Mouse (Mus musculus) kidney, adult 2 months (tissue): ENCODE measurements around the gene Gm11559. TPM values are rescaled to one million over a fixed set of nuclear protein-coding genes. Genes with fewer than 3 reads are reported as not detected.
A peak's percentile ranks its signal among the peaks of the same experiment; 100 is the strongest.
"Not testable (repeated sequence)": the region's sequence is repeated elsewhere in the genome, so short reads cannot be mapped to it uniquely, and the experiment has no call there.

Experiments
- DNase-seq: peaks from one replicate; pipeline ENCODE4 v3.0.0; 2021
- H3K27ac ChIP-seq: fragments of 200-500 bp; 2 replicates; pipeline ENCODE4 v1.5.1; 2012; ENCODE audit warnings: low read depth, low read length, control low read depth, inconsistent platforms; ENCODE audit not compliant: insufficient read depth
- H3K27me3 ChIP-seq: fragments of 200-500 bp; replicated peaks from 2 replicates; pipeline ENCODE4 v1.6.1; 2012; ENCODE audit warnings: mild to moderate bottlenecking, moderate library complexity, low read length, inconsistent platforms; ENCODE audit not compliant: control insufficient read depth, insufficient read depth
- H3K36me3 ChIP-seq: fragments of 200-500 bp; 2 replicates; pipeline ENCODE4 v1.6.1; 2012; ENCODE audit warnings: mild to moderate bottlenecking, moderate library complexity, low read length, inconsistent platforms; ENCODE audit not compliant: control insufficient read depth, insufficient read depth
- H3K4me1 ChIP-seq: fragments of 200-500 bp; 2 replicates; pipeline ENCODE4 v1.6.1; 2011; ENCODE audit warnings: low read length; ENCODE audit not compliant: control insufficient read depth, insufficient read depth
- H3K4me3 ChIP-seq: fragments of 200-500 bp; 2 replicates; pipeline ENCODE4 v1.5.1; 2011; ENCODE audit warnings: mild to moderate bottlenecking, low read depth, low read length, control low read depth; ENCODE audit not compliant: insufficient read depth
- CTCF ChIP-seq: fragments of 200-500 bp; conservative IDR thresholded peaks from 2 replicates; pipeline ENCODE4 v1.5.1; 2011; ENCODE audit warnings: low read depth, mild to moderate bottlenecking, control low read depth, low read length, moderate library complexity, mixed read lengths; ENCODE audit not compliant: insufficient read depth, insufficient read length
- POLR2A ChIP-seq: fragments of 200-500 bp; IDR thresholded peaks from one replicate; pipeline ENCODE4 v1.6.1; 2011; ENCODE audit warnings: low read depth, low read length, control low read depth
- WGBS: fragments of 180-500 bp; shearing (Covaris S2); methylation state at CpG from one replicate; pipeline ENCODE4 v1.1.7; 2018; 5-methylcytosine and 5-hydroxymethylcytosine counted together
- polyA plus RNA-seq: library from polyadenylated mRNA; depleted of rRNA; stranded (reverse); fragments of >200 nt; gene quantifications from 2 replicates; pipeline ENCODE4 v1.2.3, GENCODE M21; 2012; rRNA removed

The Gm11559 gene
- not detected in 2 replicates for polyA plus RNA-seq

DNA sequence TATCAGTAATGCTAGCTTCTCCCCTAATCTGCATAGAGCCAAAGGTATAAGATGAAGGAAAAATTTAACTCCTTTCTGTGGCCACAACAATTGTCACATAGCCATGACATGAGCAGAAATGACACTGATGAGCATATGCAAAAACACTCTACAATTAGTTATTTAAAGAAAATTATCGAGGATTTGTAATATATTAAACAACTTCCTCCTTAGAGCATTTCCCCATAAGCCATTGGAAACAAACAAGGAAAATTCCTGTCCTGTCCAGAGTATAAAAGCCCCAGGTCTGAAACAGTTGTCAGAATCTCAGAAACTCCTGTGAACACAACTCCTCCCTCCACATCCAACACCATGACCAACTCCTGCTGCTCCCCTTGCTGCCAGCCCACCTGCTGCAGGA, at the start of gene Gm11559:
TSS of gene Gm11559 (plus strand) at position 301 of the 400 bp plus-strand sequence.
- not testable (repeated sequence) for H3K27ac ChIP-seq, H3K27me3 ChIP-seq, DNase-seq, H3K4me3 ChIP-seq, H3K36me3 ChIP-seq, H3K4me1 ChIP-seq
- 59% methylated on average over 1 of the region's 1 CpGs for WGBS

DNA sequence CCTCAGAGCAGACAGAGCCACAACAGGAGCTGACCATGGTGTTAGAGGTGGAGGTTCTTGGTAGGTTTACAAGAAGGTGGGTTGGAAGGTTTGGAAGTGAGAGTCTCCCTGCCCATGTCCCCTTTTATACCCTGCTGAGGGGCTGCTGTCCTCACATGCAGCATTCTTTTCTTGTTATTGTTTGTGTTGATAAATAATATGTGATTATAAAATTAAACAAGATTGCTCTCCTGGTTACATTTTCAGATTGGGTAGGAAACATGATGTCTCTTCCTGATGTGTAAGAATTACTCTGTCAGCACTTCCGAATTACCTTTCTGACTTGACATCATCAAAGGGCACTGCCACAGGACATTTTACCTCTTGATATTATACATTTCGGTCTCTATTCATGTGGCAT, 48.7 kb upstream of the Gm11559 start, which contains the start of gene Gm11564:
TSS of gene Gm11564 (minus strand) at position 101 of the 400 bp plus-strand sequence.
- not testable (repeated sequence) for H3K4me1 ChIP-seq

DNA sequence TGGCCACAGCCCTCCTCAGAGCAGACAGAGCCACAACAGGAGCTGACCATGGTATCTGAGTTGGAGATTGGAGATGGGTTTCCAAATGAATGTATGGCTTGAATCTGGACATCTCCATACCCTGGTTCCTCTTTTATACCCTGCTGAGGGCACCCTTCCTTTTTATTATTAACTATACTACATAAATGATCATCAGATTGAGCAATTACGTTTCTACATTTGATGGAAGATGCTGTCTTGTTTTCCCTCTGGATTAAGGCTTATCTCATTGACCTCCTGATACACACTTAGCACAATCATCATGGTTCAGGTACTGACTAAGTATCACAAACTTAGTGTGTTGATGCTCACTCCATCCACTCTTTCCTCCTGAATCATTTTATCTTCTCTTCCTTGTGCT, 26.3 kb upstream of the Gm11559 start, which contains the start of gene 2300003K06Rik:
TSS of gene 2300003K06Rik (minus strand) at position 101 of the 400 bp plus-strand sequence.
- Histone ChIP-seq H3K4me1 (no peaks in the 10 kb centered on the region), H3K27me3 (no peaks in the 10 kb centered on the region), H3K27ac (no peak within 1 kb of the TSS), H3K4me3 (no peak within 1 kb of the TSS), H3K36me3 (no peaks in the 10 kb centered on the region)
- no peak for TF ChIP-seq CTCF
- no peak for TF ChIP-seq POLR2A
- 73% methylated on average over 1 of the region's 1 CpGs for WGBS
- no peak for DNase-seq

More for the DNA sequence above, 48.7 kb upstream of the Gm11559 start, which contains the start of gene Gm11564:
- not testable (repeated sequence) for H3K4me3 ChIP-seq, H3K27ac ChIP-seq, H3K36me3 ChIP-seq, DNase-seq, H3K27me3 ChIP-seq
- 71% methylated on average over 2 of the region's 2 CpGs for WGBS

DNA sequence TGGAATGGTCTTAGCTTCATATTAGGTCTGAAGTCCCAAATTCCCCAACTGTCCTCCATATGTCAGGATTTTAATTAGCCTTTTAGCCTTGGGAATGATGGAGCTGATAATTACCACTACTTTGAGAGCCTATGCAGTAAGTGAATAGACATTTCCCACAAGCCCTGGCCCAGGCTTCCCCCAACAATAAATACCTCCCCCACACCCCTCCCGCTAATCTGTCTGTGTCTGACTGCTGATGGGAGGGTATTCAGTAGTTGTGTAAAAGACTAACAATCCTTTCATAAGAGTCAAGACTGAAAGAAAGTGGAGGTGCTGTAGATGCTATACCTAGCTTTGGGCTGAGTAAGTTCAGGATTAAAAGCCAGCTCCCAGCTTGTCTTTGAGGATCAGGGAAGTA, 22.1 kb upstream of the Gm11559 start:
- WGBS, result 29% methylated on average over 1 of the region's 1 CpGs
- DNase-seq, result no peak
- no peaks in the 10 kb centered on the region for H3K36me3 ChIP-seq
- H3K27me3 ChIP-seq, result no peaks in the 10 kb centered on the region
- no peaks in the 10 kb centered on the region for H3K4me1 ChIP-seq
- TF ChIP-seq CTCF (no peak), POLR2A (no peak)
- H3K27ac ChIP-seq, result no peak overlapping the region
- no peak overlapping the region for H3K4me3 ChIP-seq

DNA sequence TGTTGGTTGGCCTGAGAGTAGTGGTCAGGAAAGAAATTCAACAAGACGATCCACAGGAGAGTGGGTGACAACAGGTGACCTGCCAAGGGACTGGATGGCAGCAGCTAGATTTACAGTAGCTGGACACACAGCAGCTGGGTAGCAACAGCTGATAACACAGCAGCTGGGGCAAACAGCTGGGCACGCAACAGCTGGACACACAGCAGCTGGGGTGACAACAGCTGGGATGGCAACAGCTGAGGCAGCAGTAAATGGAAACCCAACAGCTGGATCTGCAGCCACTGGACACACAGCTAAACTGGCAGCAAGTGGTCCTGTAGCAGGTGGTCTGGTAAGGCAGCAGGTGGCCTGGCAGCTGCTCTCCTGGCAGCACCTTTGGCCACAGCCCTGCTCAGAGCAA, 17.5 kb upstream of the Gm11559 start:
- no peak overlapping the region for H3K4me3 ChIP-seq
- DNase-seq, result no peak
- 90% methylated on average over 2 of the region's 2 CpGs for WGBS
- H3K27me3 ChIP-seq, result no peaks in the 10 kb centered on the region
- no peaks in the 10 kb centered on the region for H3K36me3 ChIP-seq
- no peak overlapping the region for H3K27ac ChIP-seq
- TF ChIP-seq CTCF, result no peak
- no peak for TF ChIP-seq POLR2A
- H3K4me1 ChIP-seq, result no peaks in the 10 kb centered on the region

DNA sequence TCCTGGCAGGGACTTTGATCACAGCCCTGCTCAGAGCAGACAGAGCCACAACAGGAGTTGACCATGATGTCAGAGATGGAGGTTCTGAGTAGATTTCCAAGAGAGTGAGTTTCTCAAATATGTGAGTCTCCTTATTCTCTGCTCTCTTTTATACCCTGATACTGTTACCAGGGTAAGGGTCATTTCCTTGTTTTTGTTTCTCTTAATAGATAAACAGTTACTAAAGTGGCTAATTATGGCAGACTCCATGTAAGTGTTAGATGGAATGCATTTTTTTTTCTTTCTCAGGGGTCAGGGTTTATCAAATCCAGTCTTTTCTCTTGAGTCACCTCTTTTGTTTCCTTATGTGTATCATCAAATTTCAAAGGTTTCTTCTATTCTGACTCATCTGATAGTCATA, 12.8 kb upstream of the Gm11559 start, which contains the start of gene Krtap4-16:
TSS of gene Krtap4-16 (minus strand) at position 101 of the 400 bp plus-strand sequence.
- Histone ChIP-seq H3K4me1 (no peaks in the 10 kb centered on the region), H3K27me3 (0 out of 2 replicates have a peak, but pooled peaks cover 1% of the 10 kb centered on the region), H3K27ac (no peak within 1 kb of the TSS), H3K4me3 (no peak within 1 kb of the TSS), H3K36me3 (no peaks in the 10 kb centered on the region)
- TF ChIP-seq POLR2A (no peak), CTCF (no peak)
- DNase-seq, result no peak

DNA sequence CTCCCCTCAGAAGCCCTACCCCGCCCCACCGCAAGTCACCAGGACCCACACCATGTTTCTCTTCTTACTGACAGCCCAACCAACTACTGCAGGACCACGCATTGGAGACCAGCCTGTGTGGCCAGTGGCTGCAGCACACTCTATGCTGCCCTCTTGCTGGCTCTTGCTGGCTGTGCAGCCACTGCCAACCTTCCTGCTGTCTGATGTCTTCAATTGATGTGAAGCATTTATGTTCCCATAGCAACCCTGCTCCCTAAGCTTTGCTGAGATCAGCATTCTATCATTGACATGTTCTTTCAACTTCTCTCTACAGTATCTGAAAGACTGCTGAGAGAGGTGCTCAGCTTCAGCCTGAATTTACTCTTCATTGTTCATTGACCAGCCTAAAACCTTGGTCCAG, 10.2 kb upstream of the Gm11559 start:
- Histone ChIP-seq H3K36me3 (no peaks in the 10 kb centered on the region), H3K4me1 (no peaks in the 10 kb centered on the region), H3K4me3 (no peak overlapping the region), H3K27ac (no peak overlapping the region), H3K27me3 (0 out of 2 replicates have a peak, but pooled peaks cover 1% of the 10 kb centered on the region)
- 58% methylated on average over 3 of the region's 3 CpGs for WGBS
- TF ChIP-seq CTCF (peak; percentile 45), POLR2A (no peak)
- no peak for DNase-seq

DNA sequence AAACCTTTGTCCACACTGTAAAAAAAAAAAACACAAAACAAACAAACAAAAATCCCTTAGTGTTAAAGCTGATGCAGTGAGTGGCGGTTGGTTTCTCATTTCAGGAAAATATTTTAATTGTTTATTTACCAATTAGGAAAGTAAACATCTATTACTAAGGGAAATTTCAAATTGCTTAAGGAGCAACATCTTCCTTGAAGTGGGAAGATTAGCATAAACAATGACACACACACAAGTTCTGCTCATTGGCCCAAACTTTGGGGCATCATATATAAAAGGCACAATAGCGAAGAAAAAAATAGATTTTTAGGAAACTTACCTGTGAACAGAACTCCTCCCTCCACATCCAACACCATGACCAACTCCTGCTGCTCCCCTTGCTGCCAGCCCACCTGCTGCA, 6.7 kb upstream of the Gm11559 start, which contains the start of gene Gm11568:
TSS of gene Gm11568 (plus strand) at position 301 of the 400 bp plus-strand sequence.
- Histone ChIP-seq H3K27ac (no peak within 1 kb of the TSS), H3K4me3 (no peak within 1 kb of the TSS), H3K27me3 (0 out of 2 replicates have a peak, but pooled peaks cover 1% of the 10 kb centered on the region), H3K36me3 (no peaks in the 10 kb centered on the region), H3K4me1 (no peaks in the 10 kb centered on the region)
- WGBS, result 87% methylated on average over 2 of the region's 2 CpGs
- TF ChIP-seq CTCF, result no peak
- no peak for TF ChIP-seq POLR2A
- no peak for DNase-seq
